Mouse (Mus musculus): Measurements from ENCODE around the gene Fam20b.

Fam20b gene

GRCm38 (mm10) chr1:156718950-156719805 is at the start of gene Fam20b:
Fam20b (minus strand) TSS chr1:156719086.
- DNase-seq (ENCODE audit: low spot score) = peak; percentile 98

- DNase-seq (ENCODE audit: low spot score) = no peak
These were observed 46.4 kb upstream of the Fam20b start for GRCm38 (mm10) chr1:156765311-156765710.

GRCm38 (mm10) chr1:156764584-156764983 is 45.7 kb upstream of the Fam20b start:
- no peak for DNase-seq (ENCODE audit: low spot score)

GRCm38 (mm10) chr1:156763280-156763679 is 44.4 kb upstream of the Fam20b start:
- no peak for DNase-seq (ENCODE audit: low spot score)

GRCm38 (mm10) chr1:156761430-156761801 is 42.5 kb upstream of the Fam20b start:
- no peak for DNase-seq (ENCODE audit: low spot score)

GRCm38 (mm10) chr1:156760549-156761429 is 41.9 kb upstream of the Fam20b start:
- DNase-seq (ENCODE audit: low spot score) = no peak

- DNase-seq (ENCODE audit: low spot score) = no peak
These were observed 39.4 kb upstream of the Fam20b start for GRCm38 (mm10) chr1:156758326-156758725.

GRCm38 (mm10) chr1:156754608-156755413 is 35.9 kb upstream of the Fam20b start:
- no peak for DNase-seq (ENCODE audit: low spot score)

- no peak for DNase-seq (ENCODE audit: low spot score)
These were observed 34.1 kb upstream of the Fam20b start for GRCm38 (mm10) chr1:156752990-156753389.

- DNase-seq (ENCODE audit: low spot score) = peak; percentile 79
These were observed 33.3 kb upstream of the Fam20b start for GRCm38 (mm10) chr1:156752020-156752724.

- no peak for DNase-seq (ENCODE audit: low spot score)
These were observed 31.4 kb upstream of the Fam20b start for GRCm38 (mm10) chr1:156750261-156750660.

- DNase-seq (ENCODE audit: low spot score) = no peak
These were observed 30.2 kb upstream of the Fam20b start for GRCm38 (mm10) chr1:156749136-156749535.

GRCm38 (mm10) chr1:156748435-156749005 is 29.6 kb upstream of the Fam20b start:
- no peak for DNase-seq (ENCODE audit: low spot score)

GRCm38 (mm10) chr1:156745188-156745810 is 26.4 kb upstream of the Fam20b start:
- DNase-seq (ENCODE audit: low spot score) = no peak

GRCm38 (mm10) chr1:156741482-156742411 is 22.9 kb upstream of the Fam20b start:
- DNase-seq (ENCODE audit: low spot score) = peak; percentile 61

- no peak for DNase-seq (ENCODE audit: low spot score)
These were observed 16.9 kb upstream of the Fam20b start for GRCm38 (mm10) chr1:156735788-156736187.

GRCm38 (mm10) chr1:156734019-156734418 is 15.1 kb upstream of the Fam20b start:
- no peak for DNase-seq (ENCODE audit: low spot score)

- no peak for DNase-seq (ENCODE audit: low spot score)
These were observed 14.7 kb upstream of the Fam20b start for GRCm38 (mm10) chr1:156733559-156733958.

GRCm38 (mm10) chr1:156732996-156733395 is 14.1 kb upstream of the Fam20b start:
- DNase-seq (ENCODE audit: low spot score) = no peak
